Mouse (Mus musculus): Measurements from ENCODE around the gene Srf. TPM values are rescaled to one million over a fixed set of nuclear protein-coding genes. Genes with fewer than 3 reads are reported as not detected.
"Not testable (repeated sequence)": the region's sequence is repeated elsewhere in the genome, so short reads cannot be mapped to it uniquely, and the experiment has no call there.

Srf gene
- polyA plus RNA-seq, 1 experiment = 5.1 TPM

DNA sequence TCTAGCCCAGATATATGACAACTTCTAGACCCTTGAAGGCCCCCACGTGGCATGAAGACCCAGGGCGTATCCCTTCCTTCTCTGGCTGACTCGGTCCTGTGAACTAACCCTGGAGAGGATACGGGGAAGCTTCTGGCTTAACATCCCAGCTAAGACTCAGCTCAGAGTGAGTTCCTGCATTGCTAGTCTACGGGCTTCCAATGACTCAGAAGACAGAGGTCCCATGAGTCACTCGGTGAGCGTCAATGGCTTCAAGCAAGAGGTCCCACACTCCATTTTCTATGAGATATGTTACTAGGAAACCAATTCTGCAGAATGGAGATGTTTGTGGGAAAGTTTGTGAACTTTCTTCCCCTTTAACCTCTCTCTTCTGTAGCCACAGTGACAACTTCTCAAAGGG lies 18.6 kb upstream of the Srf start:
- no peaks in the 10 kb centered on the region for H3K9me3 ChIP-seq (ENCODE audit: control insufficient read depth, low read length)
- H3K27me3 ChIP-seq (ENCODE audit: control insufficient read depth) = no peaks in the 10 kb centered on the region
- no peak overlapping the region for H3K4me3 ChIP-seq (replicated peaks)
- H3K4me1 ChIP-seq (ENCODE audit: control insufficient read depth) = no peaks in the 10 kb centered on the region
- H3K36me3 ChIP-seq (ENCODE audit: control insufficient read depth) = peaks cover 3% of the 10 kb centered on the region; the same call in 1 of the 2 replicates
- TF ChIP-seq GATA1 (IDR thresholded peaks at IDR 0.05; ENCODE audit: low read length) (no peak), TAL1 (IDR thresholded peaks at IDR 0.05; ENCODE audit: low read length) (no peak)

DNA sequence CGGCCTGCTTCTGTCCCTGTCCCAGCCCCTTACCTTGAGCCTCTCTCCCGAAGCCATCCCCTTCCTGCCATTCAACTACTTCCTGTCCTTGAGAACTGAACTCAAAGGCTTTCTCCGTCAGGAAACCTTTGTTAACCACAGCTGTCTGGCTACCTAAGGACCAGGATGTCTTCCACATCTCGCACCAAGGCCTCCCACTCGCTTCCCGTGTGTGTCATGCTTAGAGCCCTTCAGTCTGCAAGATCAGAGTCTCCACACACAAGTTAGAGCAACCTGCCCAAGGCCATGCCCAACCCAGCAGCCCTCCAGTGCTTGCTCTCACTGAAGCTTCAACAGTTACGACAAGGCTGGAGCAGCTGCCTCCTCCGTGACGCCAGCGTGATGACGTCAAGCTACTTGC lies 15.0 kb upstream of the Srf start:
- H3K4me3 ChIP-seq (replicated peaks) = no peak overlapping the region
- H3K4me1 ChIP-seq (ENCODE audit: control insufficient read depth) = no peaks in the 10 kb centered on the region
- TF ChIP-seq TAL1 (IDR thresholded peaks at IDR 0.05; ENCODE audit: low read length) (no peak), GATA1 (IDR thresholded peaks at IDR 0.05; ENCODE audit: low read length) (no peak)
- peaks cover 2% of the 10 kb centered on the region; the same call in 1 of the 2 replicates for H3K36me3 ChIP-seq (ENCODE audit: control insufficient read depth)
- no peaks in the 10 kb centered on the region for H3K27me3 ChIP-seq (ENCODE audit: control insufficient read depth)
- no peaks in the 10 kb centered on the region for H3K9me3 ChIP-seq (ENCODE audit: control insufficient read depth, low read length)

DNA sequence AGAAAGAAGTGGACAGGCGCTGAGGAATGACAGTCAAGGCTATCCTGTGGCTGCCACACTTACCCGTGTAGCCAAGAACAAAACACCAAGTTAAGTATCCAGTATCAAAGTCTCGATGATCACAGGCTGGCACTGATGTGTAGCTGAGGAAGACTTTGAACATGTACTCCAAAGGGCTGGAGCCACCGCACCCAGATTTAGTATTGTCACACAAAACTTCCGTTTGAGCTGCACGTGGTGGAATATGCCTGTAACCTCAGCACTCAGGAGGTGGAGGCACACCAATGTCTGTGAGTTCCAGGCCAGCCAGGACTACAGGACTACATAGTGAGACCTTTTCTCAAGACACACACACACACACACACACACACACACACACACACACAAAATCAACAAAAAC lies 3.2 kb upstream of the Srf start:
- peaks cover 29% of the 10 kb centered on the region for H3K4me1 ChIP-seq (ENCODE audit: control insufficient read depth)
- no peaks in the 10 kb centered on the region for H3K9me3 ChIP-seq (ENCODE audit: control insufficient read depth, low read length)
- TF ChIP-seq GATA1 (IDR thresholded peaks at IDR 0.05; ENCODE audit: low read length) (no peak), TAL1 (IDR thresholded peaks at IDR 0.05; ENCODE audit: low read length) (no peak)
- no peak overlapping the region for H3K4me3 ChIP-seq (replicated peaks)
- H3K27me3 ChIP-seq (ENCODE audit: control insufficient read depth) = peaks cover 7% of the 10 kb centered on the region
- H3K36me3 ChIP-seq (ENCODE audit: control insufficient read depth) = no peaks in the 10 kb centered on the region; the same call in 1 of the 2 replicates

DNA sequence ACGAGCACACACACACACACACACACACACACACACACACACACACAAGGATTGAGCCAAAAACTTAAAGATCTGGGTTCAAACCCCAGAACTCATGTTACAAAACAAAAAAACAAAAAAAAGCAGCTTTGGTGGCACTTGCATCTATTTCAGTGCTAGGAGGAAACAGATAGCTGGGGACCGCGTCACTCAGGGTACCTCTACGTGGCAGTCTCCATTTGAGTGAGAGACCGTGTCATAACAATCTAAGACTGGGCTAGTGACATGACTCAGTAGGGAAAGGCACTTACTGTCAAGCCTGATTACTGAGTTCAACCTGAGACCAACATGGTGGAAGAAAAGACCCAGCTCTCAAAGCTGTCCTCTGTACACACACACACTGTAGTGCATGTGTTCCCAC lies 2.2 kb upstream of the Srf start:
- Histone ChIP-seq H3K4me3 (replicated peaks) (no peak overlapping the region), H3K36me3 (ENCODE audit: control insufficient read depth) (peaks cover 4% of the 10 kb centered on the region), H3K4me1 (ENCODE audit: control insufficient read depth) (peaks cover 38% of the 10 kb centered on the region), H3K27me3 (ENCODE audit: control insufficient read depth) (peaks cover 7% of the 10 kb centered on the region), H3K9me3 (ENCODE audit: control insufficient read depth, low read length) (no peaks in the 10 kb centered on the region)
- TF ChIP-seq GATA1 (IDR thresholded peaks at IDR 0.05; ENCODE audit: low read length) = no peak
- TF ChIP-seq TAL1 (IDR thresholded peaks at IDR 0.05; ENCODE audit: low read length) = no peak

DNA sequence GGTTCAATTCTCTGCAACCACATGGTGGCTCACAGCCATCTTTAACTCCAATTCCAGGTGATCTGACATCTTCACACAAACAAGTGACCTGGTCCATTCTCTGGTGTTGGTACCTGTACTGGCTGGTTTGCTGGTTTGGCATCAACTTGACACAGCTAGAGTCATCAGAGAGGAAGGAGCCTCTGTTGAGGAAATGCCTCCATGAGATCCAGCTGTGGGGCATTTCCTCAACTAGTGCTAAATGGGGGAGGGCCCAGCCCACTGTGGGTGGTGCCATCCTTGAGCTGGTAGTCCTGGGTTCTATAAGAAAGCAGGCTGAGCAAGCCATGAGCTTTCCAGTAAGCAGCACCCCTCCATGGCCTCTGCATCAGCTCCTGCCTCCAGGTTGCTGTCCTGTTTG lies 1.3 kb upstream of the Srf start:
- H3K27me3 ChIP-seq (ENCODE audit: control insufficient read depth); H3K9me3 ChIP-seq (ENCODE audit: control insufficient read depth, low read length); H3K4me3 ChIP-seq (replicated peaks); H3K36me3 ChIP-seq (ENCODE audit: control insufficient read depth): not testable (repeated sequence)
- peaks cover 47% of the 10 kb centered on the region for H3K4me1 ChIP-seq (ENCODE audit: control insufficient read depth)

DNA sequence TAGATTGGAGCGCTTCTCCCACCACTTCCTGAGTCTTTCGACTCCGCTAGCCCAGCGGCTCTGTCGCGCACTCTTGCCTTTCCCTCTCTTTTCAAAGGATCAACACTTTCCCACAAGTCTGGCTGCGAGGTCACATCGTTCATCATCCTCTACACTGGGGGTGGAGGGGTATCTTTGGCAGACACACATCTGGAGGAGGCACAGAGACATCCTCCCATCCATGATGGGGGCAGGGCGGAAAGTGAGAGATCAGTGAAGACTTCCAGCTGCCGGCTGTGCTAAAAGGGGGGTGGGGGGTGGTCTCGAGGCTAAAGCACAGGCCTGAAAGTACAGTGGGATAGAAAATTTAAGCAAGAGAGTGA lies 590 bp upstream of the Srf start:
- Histone ChIP-seq H3K9me3 (ENCODE audit: control insufficient read depth, low read length) (no peaks in the 10 kb centered on the region), H3K4me3 (replicated peaks) (peak overlapping the region; percentile 93), H3K27me3 (ENCODE audit: control insufficient read depth) (peaks cover 7% of the 10 kb centered on the region), H3K36me3 (ENCODE audit: control insufficient read depth) (peaks cover 17% of the 10 kb centered on the region), H3K4me1 (ENCODE audit: control insufficient read depth) (peaks cover 47% of the 10 kb centered on the region)
- TF ChIP-seq TAL1 (IDR thresholded peaks at IDR 0.05; ENCODE audit: low read length) (no peak), GATA1 (IDR thresholded peaks at IDR 0.05; ENCODE audit: low read length) (no peak)

DNA sequence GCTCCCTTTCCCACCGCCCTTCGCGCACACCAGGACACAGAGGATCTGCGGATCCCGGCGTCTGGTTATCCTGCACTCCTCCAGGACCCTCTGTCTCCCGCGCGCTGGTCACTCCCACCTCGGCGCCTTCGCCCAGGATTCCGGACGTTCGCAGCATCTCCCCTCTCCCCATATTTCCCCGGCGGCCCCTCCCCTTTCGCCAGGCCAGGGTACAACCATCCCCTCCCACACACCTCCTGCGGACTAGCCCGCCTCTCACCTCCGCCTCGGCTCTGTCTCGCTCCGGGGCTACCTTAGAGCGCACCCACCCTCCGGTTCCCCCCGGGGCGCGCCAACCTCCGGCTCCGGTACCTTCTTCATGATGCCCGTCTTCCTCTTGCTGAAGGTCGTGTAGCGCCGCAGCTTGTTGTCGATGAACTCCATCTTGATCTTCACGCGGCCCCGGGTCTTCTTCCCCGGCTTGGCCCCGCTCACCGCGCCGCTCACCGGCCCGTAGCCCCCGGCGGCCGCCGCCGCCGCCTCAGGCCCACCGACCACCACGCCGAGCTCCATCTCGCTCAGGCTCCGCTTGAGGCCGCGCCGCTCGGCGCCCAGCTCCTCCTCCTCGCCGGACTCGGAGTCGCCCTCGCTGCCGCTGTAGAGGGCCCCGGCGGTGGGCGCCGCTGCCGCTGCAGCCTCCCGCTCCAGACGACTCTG lies 850 bp downstream of the Srf start:
- Histone ChIP-seq H3K9me3 (ENCODE audit: control insufficient read depth, low read length) (no peaks in the 10 kb centered on the region), H3K4me1 (ENCODE audit: control insufficient read depth) (peaks cover 47% of the 10 kb centered on the region), H3K36me3 (ENCODE audit: control insufficient read depth) (peaks cover 31% of the 10 kb centered on the region), H3K4me3 (replicated peaks) (peak overlapping the region; percentile 93), H3K27me3 (ENCODE audit: control insufficient read depth) (peaks cover 7% of the 10 kb centered on the region)
- no peak for TF ChIP-seq GATA1 (IDR thresholded peaks at IDR 0.05; ENCODE audit: low read length)
- TF ChIP-seq TAL1 (IDR thresholded peaks at IDR 0.05; ENCODE audit: low read length) = no peak

DNA sequence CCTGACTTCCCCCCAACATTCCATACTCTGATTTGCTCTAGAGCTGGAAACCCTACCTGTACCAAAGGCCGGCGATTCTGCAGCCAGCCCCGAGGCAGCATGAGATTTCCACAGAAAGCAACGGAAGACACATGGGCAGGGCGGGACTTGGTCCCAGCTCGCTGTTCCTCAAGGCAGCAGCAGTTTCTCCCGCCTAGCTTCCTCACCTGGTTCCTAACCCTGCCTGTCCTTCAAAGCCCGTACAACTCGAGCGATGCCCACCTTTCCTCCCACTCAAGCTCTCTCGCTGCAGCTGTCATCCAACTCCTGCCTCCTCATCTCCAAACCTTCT lies 1.4 kb downstream of the Srf start:
- Histone ChIP-seq H3K27me3 (ENCODE audit: control insufficient read depth) (peaks cover 7% of the 10 kb centered on the region), H3K9me3 (ENCODE audit: control insufficient read depth, low read length) (no peaks in the 10 kb centered on the region), H3K4me1 (ENCODE audit: control insufficient read depth) (peaks cover 47% of the 10 kb centered on the region), H3K4me3 (replicated peaks) (peak overlapping the region; percentile 93), H3K36me3 (ENCODE audit: control insufficient read depth) (peaks cover 36% of the 10 kb centered on the region)
- no peak for TF ChIP-seq GATA1 (IDR thresholded peaks at IDR 0.05; ENCODE audit: low read length)
- no peak for TF ChIP-seq TAL1 (IDR thresholded peaks at IDR 0.05; ENCODE audit: low read length)

DNA sequence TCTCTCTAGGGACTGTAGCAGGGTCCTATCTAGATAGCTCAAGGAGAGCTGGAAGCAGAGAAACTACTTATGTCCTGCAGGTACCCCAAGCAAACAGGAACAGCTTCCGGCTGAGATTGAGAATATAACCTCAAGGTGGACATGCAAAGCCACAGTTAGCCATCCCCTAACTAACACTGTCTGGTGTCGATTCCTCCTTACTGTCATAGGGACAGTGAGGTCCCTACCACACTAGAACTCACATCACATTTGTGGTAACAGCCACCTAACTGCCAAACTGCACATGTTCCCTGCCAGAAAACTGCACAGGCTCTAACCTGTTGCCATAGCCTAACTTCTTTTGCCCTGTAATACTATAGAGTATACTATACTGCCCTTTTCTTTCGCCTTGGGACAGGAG lies 2.0 kb downstream of the Srf start:
- peak overlapping the region; percentile 93 for H3K4me3 ChIP-seq (replicated peaks)
- H3K4me1 ChIP-seq (ENCODE audit: control insufficient read depth) = peaks cover 48% of the 10 kb centered on the region
- no peak for TF ChIP-seq GATA1 (IDR thresholded peaks at IDR 0.05; ENCODE audit: low read length)
- no peak for TF ChIP-seq TAL1 (IDR thresholded peaks at IDR 0.05; ENCODE audit: low read length)

DNA sequence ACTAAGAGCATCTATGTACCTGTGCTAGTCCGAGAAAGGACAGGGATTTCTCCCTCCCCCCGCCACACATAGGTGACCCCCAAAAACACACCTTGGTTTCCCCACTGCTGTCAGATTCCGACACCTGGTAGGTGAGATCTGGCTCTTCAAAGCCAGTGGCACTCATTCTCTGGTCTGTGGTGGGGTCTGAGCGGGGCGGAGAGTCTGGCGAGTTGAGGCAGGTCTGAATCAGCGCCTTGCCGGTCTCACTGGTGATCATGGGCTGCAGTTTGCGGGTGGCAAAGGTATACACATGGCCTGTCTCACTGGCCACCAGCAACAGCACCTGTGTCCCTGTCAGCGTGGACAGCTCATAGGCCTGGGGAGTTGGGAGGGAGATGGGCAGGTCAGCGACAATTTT lies 2.5 kb downstream of the Srf start:
- Histone ChIP-seq H3K4me3 (replicated peaks) (peak overlapping the region; percentile 45), H3K9me3 (ENCODE audit: control insufficient read depth, low read length) (no peaks in the 10 kb centered on the region), H3K4me1 (ENCODE audit: control insufficient read depth) (peaks cover 48% of the 10 kb centered on the region), H3K36me3 (ENCODE audit: control insufficient read depth) (peaks cover 48% of the 10 kb centered on the region), H3K27me3 (ENCODE audit: control insufficient read depth) (peaks cover 7% of the 10 kb centered on the region)
- TF ChIP-seq TAL1 (IDR thresholded peaks at IDR 0.05; ENCODE audit: low read length) (no peak), GATA1 (IDR thresholded peaks at IDR 0.05; ENCODE audit: low read length) (no peak)

More for the DNA sequence above, 2.0 kb downstream of the Srf start:
- Histone ChIP-seq H3K27me3 (ENCODE audit: control insufficient read depth) (peaks cover 7% of the 10 kb centered on the region), H3K9me3 (ENCODE audit: control insufficient read depth, low read length) (no peaks in the 10 kb centered on the region), H3K36me3 (ENCODE audit: control insufficient read depth) (peaks cover 43% of the 10 kb centered on the region)

Measured in erythroblast, embryonic 14.5 days (primary cell).